In genomic region chr4:58910175-58911068, GRCm38 (mm10) we compare ENCODE assay signal across 8 mouse cellular contexts. TPM values are rescaled to one million over a fixed set of nuclear protein-coding genes. Genes with fewer than 3 reads are reported as not detected.
DNase-seq lines count a peak whose midpoint lies in the region; ATAC-seq and TF ChIP-seq lines count a peak whose summit lies in the region.

No protein-coding gene starts in this region.

- no peak for DNase-seq in testis, postnatal 10 days (ENCODE audit: low spot score)
- no peak for DNase-seq in liver, embryonic 11.5 days (ENCODE audit: low spot score)
- no peak for DNase-seq in stomach, postnatal 0 days (ENCODE audit: low spot score)
- no peak for DNase-seq in retina, embryonic 14.5 days (ENCODE audit: low spot score)
- DNase-seq in spleen, postnatal 10 days (ENCODE audit: low spot score in 2 of 2): no peak

- H3K27me3 ChIP-seq in erythroblast, embryonic 14.5 days (ENCODE audit: control insufficient read depth): no peaks in the 10 kb centered on the region
- no peaks in the 10 kb centered on the region for H3K27me3 ChIP-seq in testis, adult 2 months (ENCODE audit: control insufficient read depth, insufficient read depth, low read length)
- no peaks in the 10 kb centered on the region for H3K27me3 ChIP-seq in liver, embryonic 11.5 days (replicated peaks; ENCODE audit: control insufficient read depth, insufficient read depth, low read length)
- H3K27me3 ChIP-seq in stomach, postnatal 0 days (ENCODE audit: control insufficient read depth, insufficient read depth, low read length): no peaks in the 10 kb centered on the region

- H3K9ac ChIP-seq in liver, embryonic 11.5 days (ENCODE audit: low read depth, low read length): peak overlapping the region; percentile 97
- H3K9ac ChIP-seq in stomach, postnatal 0 days (ENCODE audit: low read length): 0 out of 2 replicates have a peak overlapping the region, but pooled peaks have one; percentile 13

- H3K4me2 ChIP-seq in liver, embryonic 11.5 days: peak overlapping the region; percentile 70
- peak overlapping the region; percentile 73 for H3K4me2 ChIP-seq in stomach, postnatal 0 days (replicated peaks; ENCODE audit: low read depth)

- no peaks in the 10 kb centered on the region for H3K36me3 ChIP-seq in erythroblast, embryonic 14.5 days (ENCODE audit: control insufficient read depth)
- H3K36me3 ChIP-seq in testis, adult 2 months (ENCODE audit: control insufficient read depth, insufficient read depth, low read length): no peaks in the 10 kb centered on the region
- no peaks in the 10 kb centered on the region for H3K36me3 ChIP-seq in liver, embryonic 11.5 days (ENCODE audit: control insufficient read depth, insufficient read depth, low read length)
- no peaks in the 10 kb centered on the region for H3K36me3 ChIP-seq in stomach, postnatal 0 days (ENCODE audit: control insufficient read depth, insufficient read depth, low read length)

- H3K4me3 ChIP-seq in erythroblast, embryonic 14.5 days (replicated peaks): peak overlapping the region; percentile 88
- H3K4me3 ChIP-seq in testis, adult 2 months (ENCODE audit: control insufficient read depth, low read depth, low read length): peak overlapping the region; percentile 95; the same call in 1 of the 2 replicates
- peak overlapping the region; percentile 95 for H3K4me3 ChIP-seq in liver, embryonic 11.5 days (ENCODE audit: low read depth, low read length)
- peak overlapping the region; percentile 92 for H3K4me3 ChIP-seq in stomach, postnatal 0 days (ENCODE audit: low read depth, low read length)

- TF ChIP-seq CTCF in testis, adult 2 months (IDR thresholded peaks at IDR 0.05; ENCODE audit: control insufficient read depth, insufficient read depth, insufficient replicate concordance, low read depth, low read length): no peak
- TF ChIP-seq CTCF in stomach, postnatal 0 days (IDR thresholded peaks at IDR 0.05; ENCODE audit: low read depth): no peak

- no peak for TF ChIP-seq POLR2A in testis, adult 2 months (IDR thresholded peaks at IDR 0.05; ENCODE audit: control insufficient read depth, low read depth, low read length)

- no peak for TF ChIP-seq EP300 in stomach, postnatal 0 days (optimal IDR thresholded peaks at IDR 0.05)

- H3K9me3 ChIP-seq in erythroblast, embryonic 14.5 days (ENCODE audit: control insufficient read depth, low read length): no peaks in the 10 kb centered on the region
- H3K9me3 ChIP-seq in liver, embryonic 11.5 days (ENCODE audit: control insufficient read depth, low read length): no peaks in the 10 kb centered on the region
- no peaks in the 10 kb centered on the region for H3K9me3 ChIP-seq in stomach, postnatal 0 days (ENCODE audit: control insufficient read depth, low read length)

- 27% methylated on average over 16 of the region's 16 CpGs for WGBS in liver, embryonic 11.5 days
- WGBS in stomach, postnatal 0 days: 32% methylated on average over 16 of the region's 16 CpGs

- peak overlapping the region; percentile 80 for H3K27ac ChIP-seq in testis, adult 2 months (ENCODE audit: control insufficient read depth, insufficient read depth, low read depth, low read length)
- no peak overlapping the region for H3K27ac ChIP-seq in liver, embryonic 11.5 days (ENCODE audit: low read depth, low read length)
- no peak overlapping the region for H3K27ac ChIP-seq in stomach, postnatal 0 days (replicated peaks)

- peaks cover 59% of the 10 kb centered on the region for H3K4me1 ChIP-seq in erythroblast, embryonic 14.5 days (ENCODE audit: control insufficient read depth)
- peaks cover 10% of the 10 kb centered on the region for H3K4me1 ChIP-seq in testis, adult 2 months (ENCODE audit: control insufficient read depth, insufficient read depth, low read length)
- peaks cover 14% of the 10 kb centered on the region for H3K4me1 ChIP-seq in liver, embryonic 11.5 days (replicated peaks; ENCODE audit: control insufficient read depth, insufficient read depth, low read length)
- peaks cover 3% of the 10 kb centered on the region; the same call in 1 of the 2 replicates for H3K4me1 ChIP-seq in stomach, postnatal 0 days (replicated peaks; ENCODE audit: control insufficient read depth, insufficient read depth)

- ATAC-seq in erythroblast, adult 5-6 weeks (replicated peaks; ENCODE audit: low FRiP score, poor library complexity, severe bottlenecking): no peak
- ATAC-seq in liver, embryonic 11.5 days (replicated peaks; ENCODE audit: low FRiP score): no peak
- no peak for ATAC-seq in stomach, postnatal 0 days (ENCODE audit: low FRiP score, low TSS enrichment)

RNA-seq across cellular contexts. Expression of gene Ecpas, which starts 2.1 kb away (rescaled TPM):
- 0.18 and 0.51 TPM in 2 replicates for polyA plus RNA-seq in erythroblast, embryonic 14.5 days (2012)
- 21.9 and 26.1 TPM in 2 replicates for total RNA-seq in erythroblast, adult 5-6 weeks (2015; ENCODE audit: low replicate concordance)
- total RNA-seq in erythroblast, adult 5-6 weeks (2017; ENCODE audit: low replicate concordance): 19.1 and 27.2 TPM in 2 replicates
- polyA plus RNA-seq in testis, adult 2 months (2012; rRNA removed): 8.8 and 10.2 TPM in 2 replicates
- 43.0 and 44.8 TPM in 2 replicates for polyA plus RNA-seq in liver, embryonic 11.5 days (2014; fragmentation: Nextera tagmentation; extraction: Ambion mirVana)
- polyA plus RNA-seq in stomach, postnatal 0 days (2015; fragmentation: Nextera tagmentation; extraction: Ambion mirVana): 13.4 and 13.6 TPM in 2 replicates

RNA-seq across cellular contexts. Expression of gene Zkscan16, which starts 33.0 kb away (rescaled TPM):
- polyA plus RNA-seq in erythroblast, embryonic 14.5 days (2012): not detected in 2 replicates
- not detected in 2 replicates for total RNA-seq in erythroblast, adult 5-6 weeks (2015; ENCODE audit: low replicate concordance)
- not detected in 2 replicates for total RNA-seq in erythroblast, adult 5-6 weeks (2017; ENCODE audit: low replicate concordance)
- 0.48 and 0.49 TPM in 2 replicates for polyA plus RNA-seq in testis, adult 2 months (2012; rRNA removed)
- 0.21 and 0.29 TPM in 2 replicates for polyA plus RNA-seq in liver, embryonic 11.5 days (2014; fragmentation: Nextera tagmentation; extraction: Ambion mirVana)
- polyA plus RNA-seq in stomach, postnatal 0 days (2015; fragmentation: Nextera tagmentation; extraction: Ambion mirVana): 0.11 and 0.13 TPM in 2 replicates
